Mouse (Mus musculus) monocyte, adult 2 months (primary cell): ENCODE results near the gene Olfr684.

ENCODE experiments used
- DNase-seq, 2 experiments: peaks; one replicate each; pipeline ENCODE4 v3.0.0; 2022; ENCODE audit warnings: low spot score in 2 of 2, low read depth in 1 of 2

The Olfr684 gene

DNA sequence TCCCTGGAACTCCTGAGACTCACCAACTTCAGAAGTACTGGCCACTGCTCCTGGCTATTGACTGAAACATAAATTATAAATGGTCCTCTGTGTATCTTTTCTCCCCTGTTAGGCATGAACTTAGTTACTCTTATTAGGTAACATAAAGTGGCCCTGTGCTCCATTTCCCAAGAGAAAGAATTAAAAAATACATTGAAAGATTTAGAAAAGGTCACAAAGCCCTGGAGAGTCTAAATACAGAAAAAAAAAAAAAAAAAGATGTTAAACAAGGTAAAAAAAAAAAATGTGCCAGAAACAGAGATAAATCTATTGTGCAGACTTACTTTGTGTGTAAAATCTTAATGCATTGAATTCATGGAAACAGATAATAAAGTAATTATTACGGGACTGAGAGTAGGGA, at the start of gene Olfr684:
Olfr684 (minus strand) TSS at position 101 of the 400 bp plus-strand sequence.
- DNase-seq: no peak

DNA sequence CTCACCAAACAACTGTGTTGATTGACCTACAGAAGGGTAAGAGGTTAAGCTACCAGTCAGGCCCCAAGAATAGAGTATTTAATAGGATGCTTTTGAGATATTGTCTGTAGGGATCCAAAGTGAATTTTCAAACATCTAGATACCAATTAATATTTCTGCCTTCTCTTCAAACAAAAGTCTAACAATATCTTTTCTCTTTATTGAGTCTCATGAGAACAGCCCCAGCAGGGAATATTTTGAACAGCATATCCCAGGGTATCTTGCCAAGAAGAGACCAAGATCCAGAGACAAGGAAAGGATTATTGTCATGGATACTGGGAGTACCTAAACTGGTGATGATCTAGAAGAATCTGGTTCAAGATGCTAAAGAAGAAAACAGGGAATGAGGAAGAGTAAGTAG, 43.9 kb upstream of the Olfr684 start, which contains the start of gene Olfr686:
Olfr686 (minus strand) TSS at position 101 of the 400 bp plus-strand sequence.
- DNase-seq: no peak

DNA sequence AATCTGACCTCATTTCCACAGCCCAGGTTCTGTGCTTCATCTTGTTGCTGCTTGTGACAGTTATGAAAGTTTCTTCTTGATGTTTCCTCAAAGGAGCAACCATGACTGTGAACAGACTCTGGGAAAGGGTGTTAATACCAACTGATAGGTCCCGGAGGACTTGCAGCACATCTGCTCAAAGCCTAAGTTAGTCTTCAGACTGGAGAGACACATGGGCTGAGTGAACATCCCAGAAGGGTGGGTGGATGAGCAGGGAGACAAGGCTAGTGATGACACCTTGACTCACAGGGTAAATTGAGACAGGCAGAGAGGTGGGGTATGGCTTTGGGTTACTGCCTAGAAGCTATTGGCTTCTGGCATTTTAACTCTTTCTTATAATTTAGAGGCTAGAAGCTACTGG, 22.5 kb upstream of the Olfr684 start, which contains the start of gene Olfr685:
Olfr685 (minus strand) TSS at position 101 of the 400 bp plus-strand sequence.
- DNase-seq: no peak

DNA sequence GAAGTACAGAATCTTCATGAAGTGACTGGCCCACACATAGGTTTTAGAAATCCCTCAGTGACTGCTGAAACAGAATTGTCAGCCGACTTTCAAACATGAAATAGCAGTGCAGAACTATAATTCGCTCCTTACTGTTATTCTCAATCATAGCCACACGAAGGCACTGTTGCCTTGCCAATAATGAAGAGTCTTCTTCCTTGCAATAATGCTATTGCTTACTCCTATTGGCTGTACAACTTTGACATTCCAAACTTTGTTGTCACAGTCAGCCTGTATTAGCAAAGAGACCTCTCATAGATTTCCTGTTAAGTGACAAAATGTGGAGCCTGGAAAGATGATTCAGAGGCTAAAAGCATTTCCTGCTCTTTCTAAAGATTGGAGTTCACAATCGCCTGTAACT, 7.3 kb upstream of the Olfr684 start:
- DNase-seq: no peak

DNA sequence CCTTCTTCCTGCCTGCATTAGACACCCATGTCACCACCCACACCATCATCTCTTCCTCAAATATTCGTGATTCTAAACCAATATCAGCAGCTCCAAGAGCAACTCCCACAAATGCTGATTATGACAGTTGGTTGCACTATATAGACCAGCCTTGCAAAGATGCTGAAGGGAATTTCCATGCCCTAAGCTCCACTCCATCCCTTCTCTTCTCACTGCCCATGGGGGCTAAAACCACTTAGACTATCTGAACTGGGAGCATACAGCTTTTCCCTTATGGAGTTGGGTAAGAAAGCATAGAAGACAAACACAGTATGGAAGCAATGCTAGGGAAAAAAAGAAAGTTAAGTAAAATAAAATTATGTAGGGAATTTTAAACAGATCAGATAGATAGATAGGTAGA, 16.5 kb downstream of the Olfr684 start, which contains the start of gene Olfr683:
Olfr683 (minus strand) TSS at position 101 of the 400 bp plus-strand sequence.
- DNase-seq: no peak

DNA sequence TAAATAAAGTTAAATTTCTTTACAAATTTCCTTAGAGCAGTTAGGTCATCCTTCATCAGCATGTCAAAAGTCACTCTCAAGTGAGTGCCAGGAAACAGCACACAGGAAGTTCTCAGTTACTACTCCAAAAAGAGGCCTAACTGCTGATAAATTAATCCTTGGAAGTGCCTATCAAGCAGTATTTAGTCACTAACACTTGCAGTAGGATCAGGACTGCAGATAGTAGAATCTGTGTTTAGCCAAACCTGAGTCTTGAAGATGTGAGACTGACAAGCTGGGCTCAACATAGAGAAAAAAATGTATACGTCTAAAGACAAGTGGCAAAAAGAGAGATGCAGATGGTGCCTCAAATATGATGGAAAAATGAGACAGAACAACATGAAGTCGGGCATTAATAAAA, 22.2 kb downstream of the Olfr684 start:
- DNase-seq: no peak

DNA sequence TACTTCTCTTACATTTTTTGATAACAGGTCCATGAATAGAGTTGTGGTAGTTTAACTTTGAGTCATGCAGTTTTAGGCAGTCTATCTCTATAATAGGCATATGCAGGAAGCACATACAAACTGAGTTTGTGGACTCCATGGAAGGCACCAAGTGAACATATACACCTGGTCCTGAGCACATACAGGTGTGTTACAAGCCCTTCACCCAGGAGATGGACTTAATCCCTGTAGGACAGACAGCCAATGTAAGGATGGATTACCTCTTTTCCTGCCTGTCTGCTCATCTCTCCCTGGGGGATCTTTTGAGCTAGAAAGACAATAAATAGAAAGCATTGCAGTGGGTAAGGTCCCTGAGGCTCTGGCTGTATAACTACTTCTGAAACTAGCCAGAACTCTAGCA, 46.9 kb downstream of the Olfr684 start, which contains the start of gene Olfr681:
Olfr681 (plus strand) TSS at position 301 of the 400 bp plus-strand sequence.
- no peak for DNase-seq
